Mouse (Mus musculus) testis, adult 2 months (tissue): ENCODE measurements at regions not wholly inside any gene's neighbourhood (a gene's known extent, or its start where the extent isn't known, plus 50 kb on each side); places are given as distances from the start of the nearest gene placed in this dataset.

Experiments used
- CTCF ChIP-seq: fragments of 200-500 bp; IDR thresholded peaks from 2 replicates; pipeline ENCODE4 v1.5.1; 2012; ENCODE audit warnings: low read depth, mild to moderate bottlenecking, inconsistent platforms, low read length, moderate library complexity; ENCODE audit not compliant: control insufficient read depth, insufficient read depth, insufficient replicate concordance
- POLR2A ChIP-seq: fragments of 200-500 bp; IDR thresholded peaks from 2 replicates; pipeline ENCODE4 v1.6.1; 2012; ENCODE audit warnings: low read depth, mild to moderate bottlenecking, inconsistent platforms, low read length, moderate library complexity; ENCODE audit not compliant: control insufficient read depth

DNA sequence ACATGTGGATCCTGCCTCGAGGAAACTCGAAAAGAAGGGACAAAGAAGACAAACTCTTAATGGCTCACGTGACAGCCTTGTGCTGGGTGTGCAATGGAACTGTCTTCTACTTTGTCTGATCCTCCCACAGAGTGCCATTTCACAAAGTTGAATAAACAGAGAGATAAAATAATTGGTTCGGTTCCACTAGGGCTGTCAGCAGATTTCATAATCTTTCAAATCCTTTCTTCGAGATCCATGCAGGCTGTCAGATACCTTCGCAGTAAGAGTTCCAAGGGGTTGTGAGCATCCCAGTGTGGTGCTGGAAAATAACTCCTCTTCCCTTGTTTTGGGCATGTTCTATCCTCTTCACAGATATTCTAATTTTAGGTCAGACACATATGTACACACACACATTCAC lies 532.1 kb downstream of the Ets1 start:
- TF ChIP-seq CTCF (no peak), POLR2A (no peak)
